Mouse (Mus musculus) ES-E14 (cell line): ENCODE data around the gene Lrcol1.

Experiments
- CHD2 ChIP-seq: IDR thresholded peaks from 2 replicates; pipeline ENCODE4 v1.6.1; 2014; ENCODE audit warnings: mild to moderate bottlenecking, low read depth, low read length, inconsistent platforms
- MAFK ChIP-seq: IDR thresholded peaks from 2 replicates; pipeline ENCODE4 v1.6.1; 2014; ENCODE audit warnings: mild to moderate bottlenecking, low read depth, low read length, inconsistent platforms; ENCODE audit not compliant: insufficient read depth
- ZC3H11A ChIP-seq: IDR thresholded peaks from 2 replicates; pipeline ENCODE4 v1.6.1; 2012; ENCODE audit warnings: low read depth, mild to moderate bottlenecking, inconsistent platforms, low read length, borderline replicate concordance
- ZNF384 ChIP-seq: IDR thresholded peaks from 2 replicates; pipeline ENCODE4 v1.6.1; 2012; ENCODE audit warnings: low read depth, low read length, inconsistent platforms

DNA sequence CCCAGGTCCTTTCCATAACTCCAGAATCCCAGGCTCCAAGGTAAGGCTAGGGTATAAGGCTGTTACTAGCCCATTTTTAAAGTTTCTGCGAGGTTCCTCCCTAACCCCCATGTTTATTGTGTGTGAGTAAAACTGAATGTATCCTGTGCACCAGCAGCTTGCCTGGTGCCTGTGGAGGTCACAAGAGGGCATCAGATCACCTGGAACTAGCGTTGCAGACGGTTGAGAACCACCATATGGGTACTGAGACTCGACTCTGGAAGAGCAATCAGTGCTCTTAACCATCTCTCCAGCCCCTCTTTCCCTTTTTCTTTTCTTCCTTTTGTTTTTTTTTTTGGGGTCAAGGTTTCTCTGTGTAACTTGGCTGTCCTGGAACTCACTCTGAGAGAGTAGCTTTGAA, 35.3 kb downstream of the Lrcol1 start:
- TF ChIP-seq ZNF384 (no peak), CHD2 (no peak), ZC3H11A (no peak), MAFK (no peak)
